In genomic region chr1:152454536-152454935, GRCm38 (mm10) we compare ENCODE assay signal across 19 mouse cellular contexts. TPM values are rescaled to one million over a fixed set of nuclear protein-coding genes. Genes with fewer than 3 reads are reported as not detected.
DNase-seq lines count a peak whose midpoint lies in the region; ATAC-seq and TF ChIP-seq lines count a peak whose summit lies in the region.
"Had no signal": no experiment of that assay in that cellular context is flagged by ENCODE, and none has a peak within 500 bp of the region (broad histone marks: within the 10 kb centered on the region; RNA-seq: fewer than 3 reads in every experiment).

No protein-coding gene starts in this region.

- H3K4me3 ChIP-seq in hindbrain, embryonic 10.5 days: no peak overlapping the region
- H3K4me3 ChIP-seq in hindbrain, embryonic 14.5 days (replicated peaks; ENCODE audit: low read length): no peak overlapping the region
- H3K4me3 ChIP-seq in lung, postnatal 0 days (ENCODE audit: low read depth, low read length): no peak overlapping the region
- H3K4me3 ChIP-seq: embryonic facial prominence, embryonic 13.5 days; forebrain, embryonic 12.5 days; heart, embryonic 13.5 days; hindbrain, embryonic 15.5 days had no signal

- H3K9ac ChIP-seq in hindbrain, embryonic 14.5 days: no peak overlapping the region
- no peak overlapping the region for H3K9ac ChIP-seq in lung, postnatal 0 days (replicated peaks; ENCODE audit: low read depth)
- H3K9ac ChIP-seq: embryonic facial prominence, embryonic 13.5 days; forebrain, embryonic 12.5 days; heart, embryonic 13.5 days; hindbrain, embryonic 15.5 days had no signal

- peak; percentile 94 for DNase-seq in heart, adult 11 months
- DNase-seq in heart, adult 8-10 months (ENCODE audit: low spot score): no peak
- DNase-seq in hindbrain, embryonic 10.5 days (ENCODE audit: low spot score): no peak
- DNase-seq in hindbrain, embryonic 14.5 days (ENCODE audit: low spot score): no peak
- DNase-seq in lung, postnatal 0 days (ENCODE audit: low spot score): peak; percentile 5
- no peak for DNase-seq in lung, postnatal 25 days (ENCODE audit: low spot score)
- DNase-seq in retina, postnatal 1 day: no peak
- DNase-seq: adrenal gland, adult 2 months; adrenal gland, postnatal 25 days; cerebellum, adult 18-20 months; cerebellum, adult 9-11 months; cerebellum, postnatal 36 days; kidney, adult 11 months; kidney, adult 9 months had no signal

- ATAC-seq in hindbrain, embryonic 14.5 days (ENCODE audit: low FRiP score): no peak
- ATAC-seq in lung, postnatal 0 days: peak; percentile 49

- H3K27me3 ChIP-seq in hindbrain, embryonic 10.5 days (ENCODE audit: insufficient read depth, poor library complexity, severe bottlenecking): no peaks in the 10 kb centered on the region
- no peaks in the 10 kb centered on the region for H3K27me3 ChIP-seq in hindbrain, embryonic 14.5 days (ENCODE audit: control insufficient read depth, insufficient read depth, low read length)
- no peaks in the 10 kb centered on the region for H3K27me3 ChIP-seq in lung, postnatal 0 days (replicated peaks; ENCODE audit: insufficient read depth, low read length)
- H3K27me3 ChIP-seq: embryonic facial prominence, embryonic 13.5 days; forebrain, embryonic 12.5 days; heart, embryonic 13.5 days; hindbrain, embryonic 15.5 days had no signal

- no peaks in the 10 kb centered on the region for H3K36me3 ChIP-seq in hindbrain, embryonic 10.5 days
- H3K36me3 ChIP-seq in hindbrain, embryonic 14.5 days (replicated peaks; ENCODE audit: control insufficient read depth, insufficient read depth): no peaks in the 10 kb centered on the region
- H3K36me3 ChIP-seq in lung, postnatal 0 days (ENCODE audit: insufficient read depth, low read length): no peaks in the 10 kb centered on the region
- H3K36me3 ChIP-seq: embryonic facial prominence, embryonic 13.5 days; forebrain, embryonic 12.5 days; heart, embryonic 13.5 days; hindbrain, embryonic 15.5 days had no signal

- peaks cover 19% of the 10 kb centered on the region for H3K4me1 ChIP-seq in hindbrain, embryonic 10.5 days (replicated peaks)
- H3K4me1 ChIP-seq in hindbrain, embryonic 14.5 days (replicated peaks; ENCODE audit: control insufficient read depth, insufficient read depth, low read length): peaks cover 3% of the 10 kb centered on the region; the same call in 1 of the 2 replicates
- H3K4me1 ChIP-seq in lung, postnatal 0 days (ENCODE audit: insufficient read depth, low read depth, low read length): no peaks in the 10 kb centered on the region

- 76% methylated on average over 5 of the region's 5 CpGs for WGBS in hindbrain, embryonic 10.5 days
- 69% methylated on average over 5 of the region's 5 CpGs for WGBS in hindbrain, embryonic 14.5 days
- 48% methylated on average over 5 of the region's 5 CpGs for WGBS in lung, postnatal 0 days

- no peak for TF ChIP-seq CTCF in lung, postnatal 0 days (IDR thresholded peaks at IDR 0.05)

- TF ChIP-seq EP300 in lung, postnatal 0 days (IDR thresholded peaks at IDR 0.05): no peak

- 0 out of 2 replicates have a peak overlapping the region, but pooled peaks have one; percentile 5 for H3K27ac ChIP-seq in hindbrain, embryonic 10.5 days
- no peak overlapping the region for H3K27ac ChIP-seq in hindbrain, embryonic 14.5 days
- H3K27ac ChIP-seq in lung, postnatal 0 days (ENCODE audit: low read length): no peak overlapping the region
- H3K27ac ChIP-seq: embryonic facial prominence, embryonic 13.5 days; forebrain, embryonic 12.5 days; heart, embryonic 13.5 days had no signal

- H3K4me2 ChIP-seq in hindbrain, embryonic 14.5 days (replicated peaks): no peak overlapping the region
- H3K4me2 ChIP-seq in lung, postnatal 0 days (replicated peaks; ENCODE audit: low read depth, low read length): no peak overlapping the region
- H3K4me2 ChIP-seq: embryonic facial prominence, embryonic 13.5 days; forebrain, embryonic 12.5 days; heart, embryonic 13.5 days had no signal

- no peaks in the 10 kb centered on the region for H3K9me3 ChIP-seq in hindbrain, embryonic 10.5 days
- no peaks in the 10 kb centered on the region for H3K9me3 ChIP-seq in hindbrain, embryonic 14.5 days (ENCODE audit: control insufficient read depth, low read length)
- no peaks in the 10 kb centered on the region for H3K9me3 ChIP-seq in lung, postnatal 0 days (ENCODE audit: low read length)
- H3K9me3 ChIP-seq: embryonic facial prominence, embryonic 13.5 days; forebrain, embryonic 12.5 days; heart, embryonic 13.5 days; hindbrain, embryonic 15.5 days had no signal

RNA-seq across cellular contexts. Expression of gene Colgalt2, which starts 54.9 kb away (rescaled TPM):
- 1 to 10 TPM; 2.6 to 3.2 (median 2.7) TPM for total RNA-seq in heart, adult 8-10 months (2022)
- polyA plus RNA-seq in hindbrain, embryonic 10.5 days (2016; fragmentation: Nextera tagmentation; extraction: Ambion mirVana): 1.7 and 1.8 TPM in 2 replicates
- polyA plus RNA-seq in hindbrain, embryonic 14.5 days (2014; fragmentation: Nextera tagmentation; extraction: Ambion mirVana): 3.4 and 3.9 TPM in 2 replicates
- 3.3 and 3.6 TPM in 2 replicates for polyA plus RNA-seq in lung, postnatal 0 days (2015; fragmentation: Nextera tagmentation; extraction: Ambion mirVana)
- total RNA-seq: granulocyte monocyte progenitor cell, adult 5-6 weeks had no signal

Comparison
In these comparisons a context has a peak if more than half of its experiments do, and no peak if none do; other contexts are left out.
1. DNase-seq: peak in heart, adult 11 months (single experiment) and lung, postnatal 0 days (single experiment); none in heart, adult 8-10 months (single experiment), hindbrain, embryonic 10.5 days (single experiment), hindbrain, embryonic 14.5 days (single experiment), lung, postnatal 25 days (single experiment) and retina, postnatal 1 day (single experiment).